Mouse (Mus musculus) spleen, postnatal 14 days (tissue): ENCODE data around the gene Traf5.

Experiments
- DNase-seq, 2 experiments: peaks; one replicate each; pipeline ENCODE4 v3.0.0; 2021 to 2022; ENCODE audit warnings: low spot score in 2 of 2

Gene Traf5

DNA sequence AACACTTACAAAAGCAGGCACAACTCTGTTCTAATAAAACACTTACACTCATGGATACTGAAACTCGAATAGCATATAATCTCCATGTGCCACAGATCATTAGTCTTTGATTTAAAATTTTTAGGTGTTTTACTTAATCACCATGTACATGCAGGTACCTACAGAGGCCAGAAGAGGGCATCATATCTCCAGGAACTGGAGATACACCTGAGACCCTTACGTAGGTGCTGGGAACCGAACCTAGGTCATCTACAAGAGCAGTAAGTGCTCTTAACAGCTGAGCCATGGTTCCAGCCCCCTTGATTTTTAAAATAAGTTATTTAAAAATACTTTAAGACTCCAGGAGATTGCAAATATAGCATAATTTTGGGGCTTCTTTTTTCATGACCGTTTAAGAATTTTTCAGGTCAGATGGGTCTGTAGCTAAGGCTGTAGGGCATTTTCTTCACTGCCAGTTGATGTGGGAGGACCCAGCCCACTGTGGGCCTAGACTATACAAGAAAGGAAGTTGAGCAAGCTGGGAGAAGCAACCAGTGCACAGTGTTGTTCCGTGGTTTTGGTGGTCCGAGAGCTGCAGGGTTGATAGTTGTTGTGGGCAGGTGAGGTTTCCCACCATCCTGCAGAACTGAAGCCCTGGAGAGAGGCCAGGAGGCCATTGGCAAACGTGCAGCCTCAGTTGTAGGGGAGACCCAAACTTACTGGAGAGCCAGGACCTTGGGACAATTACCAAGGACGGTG is 29.0 kb downstream of the Traf5 start:
- no peak for DNase-seq

DNA sequence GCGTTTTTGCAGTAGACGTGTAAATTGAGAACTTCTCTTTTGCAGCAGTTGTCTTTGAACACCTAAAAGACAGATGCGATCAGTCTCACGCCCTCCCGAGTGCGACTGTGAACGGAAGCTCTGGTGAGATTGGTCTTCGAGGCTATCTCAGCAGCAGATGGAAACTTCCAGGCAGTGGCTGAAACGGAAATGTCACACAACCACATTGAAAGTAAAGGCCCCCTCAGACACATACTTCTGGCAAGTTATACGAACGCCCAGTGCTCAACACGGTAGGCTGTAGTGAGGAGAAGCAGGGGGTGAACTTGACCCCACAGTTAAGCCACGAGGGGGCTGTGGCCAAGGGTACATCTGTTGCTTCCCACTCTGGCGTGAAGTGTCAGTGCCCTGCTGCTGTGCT is 29.7 kb downstream of the Traf5 start:
- DNase-seq: no peak

DNA sequence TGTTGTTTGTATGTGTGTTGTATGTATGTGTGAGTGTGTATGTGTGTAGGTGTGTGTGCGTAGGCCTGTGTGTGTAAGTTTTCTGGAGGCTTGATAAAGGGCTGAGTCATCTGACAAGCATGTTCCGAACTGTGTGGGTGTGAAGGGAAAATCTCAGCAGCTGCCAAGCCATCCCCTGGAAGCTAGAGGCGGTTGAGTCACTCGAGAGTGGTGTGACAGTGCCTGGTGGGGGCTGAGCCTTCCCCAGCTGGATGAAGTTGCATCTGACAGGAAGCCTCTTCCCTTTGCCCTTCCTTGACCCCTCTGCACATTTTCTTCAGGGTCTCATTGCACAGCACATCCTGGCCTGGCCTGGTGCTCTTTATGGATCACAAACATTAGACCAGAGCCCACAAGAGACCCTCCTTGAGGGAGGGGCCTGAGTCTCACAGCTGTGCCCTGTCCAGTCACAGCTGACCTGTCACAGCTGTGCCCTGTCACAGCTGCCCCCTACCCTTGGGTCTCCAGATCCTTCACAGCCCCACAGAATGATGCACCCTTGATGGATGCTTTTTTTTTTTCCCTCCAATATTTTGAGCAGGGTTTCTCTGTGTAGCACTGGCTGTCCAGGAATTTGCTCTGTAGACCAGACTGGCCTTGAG is 30.6 kb downstream of the Traf5 start:
- DNase-seq: no peak

DNA sequence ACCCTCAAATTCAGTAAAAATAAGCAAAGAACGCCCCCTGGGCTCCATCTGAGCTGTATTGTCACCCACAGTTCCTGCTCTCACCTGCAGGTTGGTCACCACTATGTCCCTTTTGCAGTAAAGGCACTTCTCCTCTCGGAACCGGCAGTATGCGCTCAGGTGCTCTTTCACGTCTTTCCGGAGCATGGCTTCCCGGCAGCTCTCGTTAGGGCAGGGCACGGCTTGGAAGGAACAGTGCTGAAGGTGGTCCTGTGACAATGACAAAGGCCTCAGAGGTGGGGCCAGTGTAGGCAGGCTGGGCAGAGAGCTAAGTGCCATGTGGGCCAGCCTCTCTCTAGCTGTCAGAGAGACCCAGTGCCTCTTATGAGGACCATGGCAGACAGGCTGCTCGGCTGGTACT is 33.4 kb downstream of the Traf5 start:
- DNase-seq: no peak

DNA sequence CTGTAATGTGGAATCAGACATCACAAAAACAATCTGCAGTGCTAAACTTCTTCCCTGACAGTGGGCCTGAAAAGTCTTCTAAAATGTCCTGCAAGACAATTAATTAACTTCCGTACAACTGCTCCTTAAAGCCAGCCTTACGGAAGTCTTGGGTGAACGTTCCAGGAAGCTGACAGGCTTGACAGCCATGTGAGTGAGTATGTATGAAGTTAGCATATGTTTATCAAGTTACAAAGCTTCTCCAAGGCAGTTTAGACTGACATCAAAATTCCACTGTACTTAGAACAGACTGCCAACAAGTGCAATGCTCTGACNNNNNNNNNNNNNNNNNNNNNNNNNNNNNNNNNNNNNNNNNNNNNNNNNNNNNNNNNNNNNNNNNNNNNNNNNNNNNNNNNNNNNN is 38.6 kb downstream of the Traf5 start:
- no peak for DNase-seq

DNA sequence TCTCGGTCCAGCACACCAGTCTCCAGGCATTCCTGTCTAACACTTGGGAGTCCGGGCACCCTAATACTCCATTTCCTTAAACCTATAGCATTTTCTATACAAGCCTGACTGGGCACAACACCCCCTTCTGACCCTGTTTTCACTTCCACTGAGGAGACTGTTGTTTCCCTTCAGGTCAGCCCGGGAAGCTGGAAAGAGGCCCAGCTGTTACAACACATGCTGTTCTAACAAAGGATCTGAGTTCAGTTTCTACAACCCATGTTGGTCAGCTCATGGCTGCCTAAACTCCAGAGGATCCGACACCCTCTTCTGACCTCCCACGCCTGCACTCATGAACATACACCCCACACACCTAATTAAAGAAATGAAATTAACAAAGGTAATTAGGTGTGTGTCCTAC is 39.4 kb downstream of the Traf5 start:
- no peak for DNase-seq

DNA sequence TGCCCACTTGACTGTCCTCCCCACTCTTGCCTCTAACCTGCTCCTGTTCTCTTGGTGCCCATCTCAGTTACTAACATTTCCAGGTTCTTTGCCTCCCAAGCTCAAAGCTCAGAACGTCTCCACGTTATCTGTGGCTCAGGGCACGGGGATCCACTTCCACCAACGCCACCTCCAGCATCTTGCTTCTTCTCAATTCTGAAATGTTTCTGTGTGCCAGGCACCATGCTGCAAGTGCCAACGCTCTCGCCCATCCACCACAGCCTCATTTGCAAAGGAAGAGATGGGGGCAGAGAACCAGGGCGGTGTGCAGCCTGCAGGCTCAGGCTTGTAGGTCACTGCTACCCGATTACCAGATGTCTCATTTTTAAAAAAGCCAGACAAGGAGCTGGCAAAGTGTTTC is 39.9 kb downstream of the Traf5 start:
- DNase-seq: no peak

DNA sequence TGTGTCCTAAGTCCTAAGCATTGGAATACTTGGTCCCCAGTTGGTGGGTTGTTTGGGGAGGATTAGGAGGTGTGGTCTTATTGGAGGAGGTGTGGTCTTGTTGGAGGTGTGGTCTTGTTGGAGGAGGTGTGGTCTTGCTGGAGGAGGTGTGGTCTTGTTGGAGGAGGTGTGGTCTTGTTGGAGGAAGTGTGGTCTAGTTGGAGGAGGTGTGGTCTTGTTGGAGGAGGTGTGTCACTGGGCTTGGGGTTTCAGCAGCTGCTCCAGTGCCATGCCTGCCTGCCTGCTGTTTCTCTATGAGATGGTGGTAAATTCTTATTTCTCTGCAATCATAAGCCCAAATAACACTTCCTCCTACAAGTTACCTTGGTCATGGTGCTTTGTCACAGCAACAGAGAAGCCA is 93.3 kb downstream of the Traf5 start:
- no peak for DNase-seq

DNA sequence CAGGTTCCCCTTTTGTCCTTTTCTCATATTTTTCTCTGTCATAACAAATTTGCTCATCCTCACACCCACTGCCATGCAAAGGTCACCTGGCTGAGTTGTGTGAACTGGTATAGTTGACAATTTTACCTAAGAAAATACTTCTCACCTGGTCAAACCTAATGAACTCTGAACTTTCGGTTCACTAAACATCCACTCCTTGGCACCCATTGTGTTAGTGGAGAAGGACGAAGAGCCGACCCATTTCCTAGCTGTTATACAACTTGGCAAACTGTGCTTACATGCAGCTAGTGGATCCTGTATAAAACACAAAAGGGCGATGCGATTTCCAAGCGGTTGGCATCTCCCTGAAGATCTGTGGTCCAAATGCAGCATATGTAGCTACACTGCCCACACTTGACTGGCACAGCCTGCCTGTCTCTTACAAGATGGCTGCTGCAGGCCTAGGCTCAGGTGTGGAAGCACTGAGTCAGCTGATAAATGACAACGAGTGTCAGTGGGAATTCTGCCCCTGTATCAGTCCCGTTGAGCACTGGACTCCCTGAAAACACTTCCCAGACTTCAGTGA is 95.7 kb downstream of the Traf5 start:
- DNase-seq: no peak

DNA sequence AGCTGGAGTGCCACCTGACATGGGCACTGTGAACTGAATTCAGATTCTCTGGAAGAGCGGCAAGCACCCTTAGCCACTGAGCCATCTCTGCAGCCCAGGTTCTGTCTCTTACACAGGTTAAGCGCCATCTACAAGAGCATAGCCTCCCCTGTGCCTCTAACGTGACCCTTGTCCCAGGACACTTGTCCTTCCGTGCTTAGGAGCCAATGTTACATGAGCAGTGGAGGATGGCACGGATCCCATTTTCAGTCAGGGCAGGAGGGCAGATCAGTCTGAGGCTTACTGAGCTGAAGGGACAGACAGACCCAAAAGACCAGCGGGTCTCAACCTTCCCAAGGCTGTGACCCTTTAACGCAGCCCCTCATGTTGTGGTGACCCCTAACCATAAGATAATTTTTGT is 96.4 kb downstream of the Traf5 start:
- DNase-seq: no peak

DNA sequence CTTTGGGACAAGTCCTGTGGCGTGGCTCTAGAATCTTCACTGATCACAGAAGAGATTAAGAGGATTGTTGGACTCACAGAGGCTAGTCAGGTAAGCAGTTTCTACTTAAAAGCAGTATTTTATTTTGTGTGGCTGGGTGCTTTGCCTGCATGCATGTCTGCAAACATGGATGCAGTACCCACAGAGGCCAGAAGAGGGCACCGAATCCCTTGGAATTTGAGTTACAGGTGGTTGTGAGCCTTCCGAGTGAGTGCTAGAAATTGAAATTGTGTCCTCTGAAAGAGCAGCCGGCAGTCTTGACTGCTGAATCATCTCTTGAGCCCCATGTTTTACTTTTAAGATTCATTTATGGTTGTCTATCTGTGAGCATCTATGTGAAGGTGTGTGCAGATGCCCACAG is 96.9 kb downstream of the Traf5 start:
- peak; percentile 60 to 75 for DNase-seq

DNA sequence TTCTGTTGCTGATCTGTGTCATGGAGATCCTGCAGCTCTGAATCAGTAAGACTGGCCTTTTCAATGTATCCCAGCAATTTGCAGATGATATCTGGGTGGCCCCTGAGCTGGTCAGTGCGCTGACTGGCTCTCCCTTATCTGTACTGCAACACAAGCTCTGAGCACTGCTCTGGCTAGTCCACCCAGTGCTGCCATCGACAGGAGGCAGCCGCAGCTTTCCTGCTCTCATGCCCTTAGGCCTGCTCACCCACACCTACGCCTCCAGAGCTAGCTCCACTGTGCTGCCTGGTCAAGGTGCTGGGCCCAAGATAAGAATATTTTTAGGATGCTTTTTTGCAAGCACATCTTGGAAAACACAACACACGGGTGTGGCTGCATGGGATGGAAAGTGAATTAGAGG is 97.9 kb downstream of the Traf5 start:
- DNase-seq: no peak

DNA sequence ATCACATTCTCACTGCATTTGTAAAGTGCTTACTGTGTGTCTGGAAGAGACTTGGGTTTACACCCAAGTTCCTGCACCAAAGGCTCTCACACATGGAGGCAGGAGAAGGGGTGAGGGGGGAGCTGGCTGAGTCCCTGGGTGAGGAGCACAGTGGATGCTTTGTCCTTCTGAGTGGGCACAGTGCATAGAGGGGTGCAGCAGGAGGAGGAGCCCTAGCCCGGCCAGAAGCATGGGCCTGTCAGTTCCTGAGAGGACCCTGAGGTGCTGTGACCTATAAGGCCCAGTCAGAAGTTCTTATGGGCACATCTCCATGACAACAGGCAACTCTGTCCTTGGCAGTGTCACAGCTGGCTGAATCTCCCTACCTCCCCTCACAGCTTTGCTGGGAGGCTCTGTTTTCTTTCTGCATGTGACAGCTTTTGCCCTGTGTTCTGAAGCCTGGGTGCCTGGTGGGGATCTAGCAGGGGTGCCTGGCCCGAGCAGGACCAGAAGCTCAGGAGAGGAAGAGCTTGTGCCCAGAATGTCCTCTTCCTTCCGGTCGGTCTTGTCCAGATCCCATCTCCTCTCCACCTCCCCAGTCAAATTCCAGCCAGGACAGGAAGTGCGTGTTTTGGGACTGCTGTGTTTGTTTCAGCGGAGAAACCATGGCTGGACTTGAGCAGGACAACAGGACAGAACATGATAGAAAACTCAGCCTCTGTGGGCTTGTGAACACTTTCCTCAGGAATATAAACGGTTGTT is 100.1 kb downstream of the Traf5 start:
- DNase-seq: no peak

DNA sequence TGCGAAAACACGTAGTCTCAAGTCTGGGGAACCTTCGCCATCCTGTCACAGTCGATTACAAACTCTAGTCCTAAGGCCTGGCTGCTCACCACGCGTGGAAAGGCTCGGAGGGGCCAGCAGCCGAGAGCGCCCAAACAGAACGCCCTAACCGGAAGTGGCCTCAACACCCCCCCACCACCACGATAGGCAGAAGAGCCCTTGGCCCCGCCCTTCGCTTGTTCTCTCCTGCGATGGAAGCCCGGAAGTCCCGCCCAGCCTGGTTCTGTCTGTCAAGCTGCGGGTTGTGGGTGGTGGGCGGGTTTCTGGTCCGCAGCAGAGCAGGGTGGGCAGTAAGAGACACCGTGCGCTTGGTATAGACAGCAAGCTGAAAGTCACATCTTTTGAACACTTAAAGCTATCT is 102.4 kb downstream of the Traf5 start:
- peak; percentile 83 to 87 for DNase-seq

DNA sequence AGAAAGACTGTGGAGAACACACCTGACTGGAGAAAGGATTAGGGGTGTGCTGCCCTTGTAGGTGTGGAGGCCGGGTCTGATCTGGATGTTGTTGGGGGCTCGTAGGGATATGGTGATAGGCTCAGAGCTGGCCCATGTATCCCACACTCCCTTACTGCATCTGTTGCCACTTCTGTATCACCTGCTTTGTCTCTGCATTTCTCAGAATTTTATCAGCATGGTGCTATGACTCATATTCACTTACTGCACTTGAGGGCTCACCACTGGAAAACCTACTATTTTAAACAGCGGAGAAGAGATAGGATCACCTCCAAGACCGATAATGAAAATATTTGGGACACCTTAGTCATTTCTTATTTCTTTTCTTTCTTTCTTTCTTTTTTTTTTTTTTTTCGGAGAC is 103.3 kb downstream of the Traf5 start:
- no peak for DNase-seq

DNA sequence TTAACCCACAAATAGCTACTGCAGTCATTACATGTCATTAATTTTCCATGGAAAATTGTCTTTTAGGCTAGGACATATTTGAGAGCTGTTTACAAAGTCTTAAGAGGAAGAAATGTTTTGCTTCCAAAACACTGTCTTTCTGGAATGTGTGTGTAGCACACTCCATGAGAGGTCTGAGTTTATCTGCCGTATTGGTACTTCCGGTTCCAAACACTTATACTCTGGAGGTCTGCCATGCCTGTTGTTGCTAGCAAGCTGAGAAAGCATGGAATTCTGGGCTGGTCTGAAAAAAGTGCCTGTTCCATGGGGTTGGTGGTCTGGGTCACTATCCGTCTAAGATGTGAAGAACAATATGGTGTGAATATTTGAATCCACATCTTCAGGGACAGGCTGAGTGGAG is 103.7 kb downstream of the Traf5 start:
- no peak for DNase-seq

DNA sequence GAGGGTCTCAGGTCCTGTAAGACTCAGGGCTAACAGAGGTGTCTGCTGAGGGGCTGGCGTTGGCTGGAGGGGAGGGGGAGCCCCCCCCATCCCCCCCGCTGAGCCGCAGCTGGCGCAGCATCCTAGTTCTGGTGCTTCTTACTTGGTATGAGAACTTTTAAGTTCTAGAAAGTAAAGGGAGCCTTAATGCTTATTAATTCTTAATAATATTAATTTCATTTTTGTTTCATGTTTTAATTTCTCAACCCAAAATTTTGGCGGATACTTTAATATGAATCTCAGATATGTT is 104.9 kb downstream of the Traf5 start:
- DNase-seq: no peak

DNA sequence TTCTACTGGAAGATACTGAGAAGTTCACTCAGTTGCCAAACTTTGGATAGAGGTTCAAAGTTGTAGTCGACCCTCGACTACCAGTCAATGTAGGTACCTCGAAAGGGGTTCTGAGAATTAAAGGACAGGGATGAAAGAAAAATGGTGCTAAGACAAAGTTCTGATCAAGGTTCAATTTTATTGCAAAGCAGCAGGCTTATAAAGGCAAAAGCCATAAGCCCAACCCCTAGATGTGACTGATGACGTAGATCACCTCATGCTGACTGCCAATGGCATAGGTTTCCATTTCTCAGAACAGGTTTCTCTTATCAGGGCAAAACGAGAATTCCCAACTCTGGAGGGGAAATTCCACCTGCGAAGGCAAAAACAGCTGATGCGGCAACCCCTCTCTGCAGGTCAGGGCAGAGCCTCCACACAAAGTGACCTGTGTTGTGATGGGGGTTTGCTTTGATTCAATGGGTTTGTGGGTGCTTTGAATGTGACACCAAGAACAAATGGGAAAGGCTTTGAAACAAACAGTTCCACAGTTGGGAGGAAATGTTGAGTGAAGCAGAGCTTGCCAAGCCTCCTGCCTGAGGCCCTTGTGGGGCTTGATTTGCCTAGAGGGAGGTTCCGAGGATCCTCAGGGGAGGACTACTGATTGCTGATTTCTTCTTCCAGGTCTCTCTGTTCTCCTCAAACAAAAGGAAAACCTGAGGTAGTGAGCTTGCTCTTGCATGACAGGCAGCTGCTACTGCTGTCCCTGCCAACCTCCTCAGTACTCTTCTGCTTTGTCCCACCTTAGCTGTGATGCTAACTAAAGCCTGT is 105.5 kb downstream of the Traf5 start:
- DNase-seq: no peak

DNA sequence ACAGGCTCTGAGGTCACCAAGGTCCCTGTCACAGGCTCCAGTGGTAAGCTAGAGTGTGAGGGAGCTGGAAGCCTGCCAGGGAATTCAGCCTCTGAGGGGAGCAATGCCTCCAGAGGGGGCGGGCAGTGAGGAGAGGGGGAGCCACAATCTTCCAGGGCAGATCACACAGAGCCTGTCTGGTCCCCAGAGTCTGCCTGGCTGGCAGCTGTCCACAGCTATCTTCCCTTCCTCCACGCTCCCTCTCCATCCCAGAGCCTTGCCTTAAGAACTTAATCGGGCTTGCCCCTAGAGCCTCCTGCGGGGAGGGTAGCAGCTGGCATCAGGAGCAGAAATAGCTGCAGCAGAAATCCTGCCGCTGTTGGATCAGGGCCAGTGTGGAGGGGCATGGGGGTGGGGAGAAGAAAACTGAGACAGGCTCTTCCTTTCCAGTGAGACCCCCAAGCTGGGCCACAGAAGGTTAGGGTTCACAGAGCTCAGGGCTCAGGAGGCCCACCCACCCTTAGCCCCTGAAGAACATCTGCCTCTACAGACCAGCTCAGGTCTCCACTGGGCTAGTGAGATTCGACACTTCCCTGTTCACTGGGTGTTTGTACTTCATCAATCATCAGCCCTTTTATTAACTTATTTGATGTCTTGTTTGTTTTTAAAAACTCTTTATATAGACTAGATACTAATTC is 110.8 kb downstream of the Traf5 start:
- no peak for DNase-seq

DNA sequence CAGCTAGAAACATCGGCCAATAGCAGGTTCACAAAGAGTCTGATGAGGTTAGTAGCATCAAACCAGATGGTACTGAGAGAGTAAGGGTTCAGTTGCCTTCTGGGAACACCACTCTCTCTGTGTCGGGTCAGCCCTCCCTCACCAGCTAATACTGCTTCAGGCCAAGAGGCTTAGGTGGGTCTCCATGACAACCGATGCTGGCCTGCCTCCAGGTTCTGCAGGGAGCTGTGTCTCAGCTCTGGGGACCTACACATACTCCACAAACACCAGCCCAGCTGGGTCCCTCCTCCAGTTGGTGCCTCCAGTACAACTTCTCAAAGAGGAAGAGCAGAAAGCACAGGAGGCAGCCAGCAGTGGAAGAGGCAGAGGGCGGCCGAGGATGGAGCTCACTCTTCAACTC is 115.2 kb downstream of the Traf5 start, which contains the start of gene Rd3:
Gene Rd3 (plus strand): TSS at position 184 of the 400 bp plus-strand sequence.
- DNase-seq: no peak
